Mouse (Mus musculus) liver, postnatal 0 days (tissue): Measurements from ENCODE around the gene Cacng2. TPM values are rescaled to one million over a fixed set of nuclear protein-coding genes. Genes with fewer than 3 reads are reported as not detected.

Experiments
- ATAC-seq: fragments of 200-750 bp; cut with Nextera tagmentation; 2 replicates; pipeline ENCODE4 v1.8.0; 2017; ENCODE audit warnings: mild to moderate bottlenecking, moderate library complexity
- DNase-seq: peaks from one replicate; pipeline ENCODE4 v3.0.0-alpha.2; 2016
- H3K27ac ChIP-seq: fragments of 300-500 bp; sonication (generic); 2 replicates; pipeline ENCODE4 v1.5.1; 2014; ENCODE audit warnings: antibody characterized with exemption, moderate library complexity, mild to moderate bottlenecking, low read depth
- H3K27me3 ChIP-seq: fragments of 300-500 bp; sonication (generic); 2 replicates; pipeline ENCODE4 v1.6.1; 2014; ENCODE audit warnings: low read length, control low read depth, mixed read lengths; ENCODE audit not compliant: insufficient read depth
- H3K36me3 ChIP-seq: fragments of 300-500 bp; sonication (generic); replicated peaks from 2 replicates; pipeline ENCODE4 v1.6.1; 2014; ENCODE audit warnings: mild to moderate bottlenecking, control low read depth, low read length, moderate library complexity, mixed read lengths; ENCODE audit not compliant: insufficient read depth
- H3K4me1 ChIP-seq: fragments of 300-500 bp; sonication (generic); 2 replicates; pipeline ENCODE4 v1.6.1; 2014; ENCODE audit warnings: antibody characterized with exemption, mild to moderate bottlenecking, control low read depth; ENCODE audit not compliant: insufficient read depth
- H3K4me2 ChIP-seq: fragments of 300-500 bp; sonication (generic); 2 replicates; pipeline ENCODE4 v1.6.1; 2014; ENCODE audit warnings: low read depth, mild to moderate bottlenecking, low read length, moderate library complexity, mixed read lengths
- H3K4me3 ChIP-seq: fragments of 300-500 bp; sonication (generic); 2 replicates; pipeline ENCODE4 v1.5.1; 2014; ENCODE audit warnings: low read depth, low read length
- H3K9ac ChIP-seq: fragments of 300-500 bp; sonication (generic); replicated peaks from 2 replicates; pipeline ENCODE4 v1.6.1; 2014; ENCODE audit warnings: mild to moderate bottlenecking, moderate library complexity
- H3K9me3 ChIP-seq: fragments of 300-500 bp; sonication (generic); 2 replicates; pipeline ENCODE4 v1.6.1; 2016; ENCODE audit warnings: mild to moderate bottlenecking, control low read depth, low read length, mixed read lengths
- CTCF ChIP-seq: sonication (generic); IDR thresholded peaks from 2 replicates; pipeline ENCODE4 v1.5.1; 2016; ENCODE audit warnings: antibody characterized with exemption, low read depth
- EP300 ChIP-seq: IDR thresholded peaks from 2 replicates; pipeline ENCODE4 v1.6.1; 2016; ENCODE audit warnings: antibody characterized with exemption, low read depth, mild to moderate bottlenecking
- WGBS: fragments of 180-500 bp; shearing (Covaris S2); extraction: QIAGEN DNeasy Blood & Tissue Kit; methylation state at CpG from one replicate; pipeline ENCODE4 v1.1.7; 2014; ENCODE audit not compliant: insufficient replicate concordance; 5-methylcytosine and 5-hydroxymethylcytosine counted together
- polyA plus RNA-seq: library from polyadenylated mRNA; unstranded; fragments of >200 nt; fragmentation: Nextera tagmentation; extraction: Ambion mirVana; gene quantifications from 2 replicates; pipeline ENCODE4 v1.2.1, GENCODE M21; 2015

The Cacng2 gene
- polyA plus RNA-seq, 1 experiment from 2014 or later = not detected

GRCm38 (mm10) chr15:77982195-77982939 is 137.5 kb downstream of the Cacng2 start:
- Histone ChIP-seq H3K4me2 (no peak overlapping the region), H3K9ac (no peak overlapping the region), H3K9me3 (no peaks in the 10 kb centered on the region), H3K36me3 (no peaks in the 10 kb centered on the region), H3K27ac (no peak overlapping the region), H3K27me3 (0 out of 2 replicates have a peak, but pooled peaks cover 3% of the 10 kb centered on the region), H3K4me1 (no peaks in the 10 kb centered on the region; the same call in 1 of the 2 replicates), H3K4me3 (no peak overlapping the region)
- TF ChIP-seq EP300 (no peak), CTCF (peak; percentile 88)
- DNase-seq (peak; percentile 79), ATAC-seq (no peak)
- 26% methylated on average over 18 of the region's 18 CpGs for WGBS

- 0 out of 2 replicates have a peak, but pooled peaks cover 3% of the 10 kb centered on the region for H3K27me3 ChIP-seq
- H3K9ac ChIP-seq = no peak overlapping the region
- no peak overlapping the region for H3K4me3 ChIP-seq
- no peaks in the 10 kb centered on the region for H3K9me3 ChIP-seq
- ATAC-seq = no peak
- no peak overlapping the region for H3K4me2 ChIP-seq
- no peaks in the 10 kb centered on the region for H3K36me3 ChIP-seq
- DNase-seq = no peak
- no peak overlapping the region for H3K27ac ChIP-seq
- 57% methylated on average over 5 of the region's 5 CpGs for WGBS
- no peak for TF ChIP-seq EP300
- no peak for TF ChIP-seq CTCF
- H3K4me1 ChIP-seq = no peaks in the 10 kb centered on the region; the same call in 1 of the 2 replicates
These were observed 138.6 kb downstream of the Cacng2 start for GRCm38 (mm10) chr15:77981181-77981680.

- Histone ChIP-seq H3K9ac (no peak overlapping the region), H3K4me1 (peaks cover 6% of the 10 kb centered on the region), H3K36me3 (no peaks in the 10 kb centered on the region), H3K9me3 (no peaks in the 10 kb centered on the region), H3K4me2 (no peak overlapping the region), H3K27ac (no peak overlapping the region), H3K27me3 (0 out of 2 replicates have a peak, but pooled peaks cover 3% of the 10 kb centered on the region), H3K4me3 (no peak overlapping the region)
- ATAC-seq (no peak), DNase-seq (no peak)
- WGBS = 74% methylated on average over 10 of the region's 10 CpGs
- no peak for TF ChIP-seq EP300
These were observed 140.4 kb downstream of the Cacng2 start for GRCm38 (mm10) chr15:77979427-77979865.

- Histone ChIP-seq H3K4me3 (no peak overlapping the region), H3K9ac (no peak overlapping the region), H3K27me3 (0 out of 2 replicates have a peak, but pooled peaks cover 3% of the 10 kb centered on the region), H3K4me2 (peak overlapping the region; percentile 24; the same call in 1 of the 2 replicates), H3K36me3 (no peaks in the 10 kb centered on the region), H3K27ac (peak overlapping the region; percentile 25; the same call in 1 of the 2 replicates), H3K4me1 (peaks cover 14% of the 10 kb centered on the region), H3K9me3 (no peaks in the 10 kb centered on the region)
- DNase-seq = peak; percentile 36
- TF ChIP-seq EP300 (no peak), CTCF (no peak)
- peak; percentile 56; the same call in 1 of the 2 replicates for ATAC-seq
- 49% methylated on average over 3 of the region's 3 CpGs for WGBS
These were observed 142.2 kb downstream of the Cacng2 start for GRCm38 (mm10) chr15:77977663-77978062.

- peak overlapping the region; percentile 53 for H3K4me2 ChIP-seq
- peak; percentile 84 for TF ChIP-seq EP300
- TF ChIP-seq CTCF = no peak
These were observed 145.5 kb downstream of the Cacng2 start for GRCm38 (mm10) chr15:77974165-77974841.

More at GRCm38 (mm10) chr15:77974165-77974841, 145.5 kb downstream of the Cacng2 start:
- no peaks in the 10 kb centered on the region for H3K9me3 ChIP-seq
- H3K27me3 ChIP-seq = no peaks in the 10 kb centered on the region
- ATAC-seq (peak; percentile 20; the same call in 1 of the 2 replicates), DNase-seq (no peak)
- H3K4me1 ChIP-seq = peaks cover 31% of the 10 kb centered on the region
- 56% methylated on average over 6 of the region's 6 CpGs for WGBS
- peak overlapping the region; percentile 75 for H3K27ac ChIP-seq
- H3K9ac ChIP-seq = 0 out of 2 replicates have a peak overlapping the region, but pooled peaks have one; percentile 26
- no peaks in the 10 kb centered on the region for H3K36me3 ChIP-seq
- 0 out of 2 replicates have a peak overlapping the region, but pooled peaks have one; percentile 8 for H3K4me3 ChIP-seq
